Mouse (Mus musculus) c-Kit-positive CD71-positive TER-119-negative erythroid progenitor cells, embryonic 14.5 days (primary cell): Measurements from ENCODE around the gene Spata9.

ENCODE experiments used
- DNase-seq: peaks from one replicate; pipeline ENCODE4 v3.0.0-alpha.2; 2013; ENCODE audit warnings: low read depth

Spata9 gene

DNA sequence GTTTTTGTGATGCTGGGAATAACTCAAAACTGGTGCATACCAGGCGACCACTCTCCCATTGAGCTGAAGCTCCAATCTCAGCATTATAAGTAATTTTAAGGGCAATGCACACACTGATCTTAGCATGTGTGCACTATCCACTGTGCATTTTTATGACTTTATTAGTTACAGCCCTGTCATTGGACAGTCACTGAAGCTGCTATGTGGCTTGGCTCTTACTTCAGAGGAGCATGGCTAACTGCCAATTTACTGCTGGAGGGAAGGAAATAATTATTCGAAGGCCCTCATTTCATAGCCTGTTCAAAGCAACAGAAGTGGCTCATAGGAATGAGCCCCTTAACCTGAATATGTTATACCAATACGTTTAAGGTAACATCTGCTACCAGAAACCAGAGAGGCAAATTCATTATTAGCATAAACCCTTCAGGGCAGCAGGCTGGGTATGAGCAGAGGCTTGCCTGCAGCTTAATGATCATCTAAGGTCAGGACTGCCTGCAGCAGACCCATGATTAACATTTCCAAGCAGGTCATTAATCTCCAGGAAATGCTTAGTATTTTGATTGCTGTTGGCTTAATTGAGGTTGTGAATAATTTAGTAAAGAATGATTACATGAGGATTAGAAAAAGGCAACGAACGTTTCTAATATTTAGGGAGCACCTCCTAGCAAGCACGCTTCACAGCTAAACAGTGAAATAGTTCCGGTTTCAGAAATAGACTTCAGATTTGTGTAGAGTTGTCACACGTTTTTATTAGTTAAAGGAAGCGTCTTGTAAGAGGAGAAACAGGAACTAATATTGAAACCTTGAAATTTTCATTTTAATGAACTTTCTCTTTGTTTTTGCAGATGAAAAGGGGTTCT lies 25.4 kb downstream of the Spata9 start:
- no peak for DNase-seq

DNA sequence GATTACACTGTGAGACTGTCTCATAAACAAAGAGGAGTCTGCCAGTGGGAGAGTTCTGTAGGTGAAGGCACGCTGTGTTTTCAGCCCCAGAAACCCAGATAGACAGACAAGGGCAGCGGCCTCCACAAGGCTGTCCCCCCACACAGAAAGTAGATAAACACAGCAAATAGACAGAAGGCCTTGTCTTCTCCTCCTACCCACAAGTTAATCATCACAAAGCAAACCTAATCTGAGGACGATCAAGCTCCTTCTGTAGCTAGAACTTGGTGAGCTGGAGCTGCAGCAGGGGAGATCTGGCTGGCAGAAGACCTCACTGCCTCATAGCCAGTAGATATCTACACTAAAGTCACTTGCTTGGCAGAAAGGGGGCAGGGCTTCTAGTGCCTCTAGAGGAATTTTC lies 36.3 kb downstream of the Spata9 start:
- no peak for DNase-seq

GRCm38 (mm10) chr13:76014511-76014910 lies 47.6 kb downstream of the Spata9 start:
- no peak for DNase-seq

GRCm38 (mm10) chr13:76017465-76017864 lies 50.5 kb downstream of the Spata9 start:
- peak; percentile 69 for DNase-seq

DNA sequence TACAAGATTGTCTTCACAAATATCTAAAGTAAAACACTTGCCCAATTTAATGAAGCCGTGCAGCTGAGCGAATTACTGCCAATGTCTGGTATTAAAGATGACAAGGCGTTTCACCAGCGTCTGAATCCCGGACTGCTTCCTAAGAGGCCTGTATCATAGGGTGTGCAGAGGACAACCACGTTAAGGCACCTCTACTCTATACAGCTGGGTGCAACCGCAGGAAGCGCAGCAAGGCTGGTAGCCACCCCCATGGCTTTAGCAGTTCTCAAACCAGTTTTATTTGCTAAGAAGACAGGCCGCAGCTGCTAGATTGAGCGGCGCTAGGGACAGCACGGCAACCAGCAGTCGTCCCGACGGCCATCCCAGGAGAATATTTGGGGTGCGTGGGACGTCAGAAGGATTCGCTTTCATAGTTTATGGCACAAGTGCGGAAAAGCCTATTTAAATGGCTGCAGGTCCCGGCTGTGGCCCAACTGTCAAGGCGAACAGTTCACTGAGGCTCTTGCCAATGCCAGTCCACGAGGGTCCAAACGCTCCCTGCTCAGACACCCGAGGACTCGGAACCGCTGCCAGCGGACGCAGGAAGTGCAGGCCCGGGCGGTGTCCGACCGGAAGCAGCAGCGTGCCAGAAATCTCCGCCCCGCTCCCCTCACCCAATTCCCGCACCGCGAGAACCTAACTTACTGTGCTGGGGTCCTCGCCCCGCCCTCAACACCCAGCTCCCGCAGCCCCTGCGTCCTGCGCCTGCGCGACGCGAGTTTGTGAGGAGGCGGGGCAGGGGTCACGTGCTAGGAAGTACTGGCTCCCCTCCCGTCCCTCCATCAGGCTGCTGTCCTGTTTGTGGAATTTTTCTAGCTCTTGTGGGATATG lies 51.3 kb downstream of the Spata9 start, which contains the start of gene Rfesd:
Gene Rfesd, minus strand, starts transcription at position 746 of the 870 bp plus-strand sequence.
- DNase-seq = peak; percentile 93

GRCm38 (mm10) chr13:76018844-76019400 lies 52.0 kb downstream of the Spata9 start:
- DNase-seq = no peak

DNA sequence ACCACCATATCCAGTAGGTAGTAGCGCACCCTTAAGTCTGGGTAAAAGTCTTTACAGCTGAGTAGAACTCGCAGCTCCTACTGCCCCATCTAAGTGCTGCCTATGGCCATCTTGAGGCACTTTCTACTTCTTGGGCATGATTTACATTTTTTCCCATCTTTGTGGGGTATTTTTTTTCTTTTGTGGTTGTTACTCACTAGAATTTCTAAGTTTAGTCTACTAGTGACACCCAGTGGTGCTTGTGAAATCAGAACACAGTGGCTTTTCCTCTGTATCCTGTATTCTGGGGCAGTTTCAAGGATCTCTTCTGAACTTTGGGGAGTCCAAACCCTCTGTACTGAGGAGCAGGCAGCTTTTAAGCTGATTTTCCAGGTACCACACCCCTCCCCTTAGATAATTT lies 54.8 kb downstream of the Spata9 start:
- DNase-seq = no peak

DNA sequence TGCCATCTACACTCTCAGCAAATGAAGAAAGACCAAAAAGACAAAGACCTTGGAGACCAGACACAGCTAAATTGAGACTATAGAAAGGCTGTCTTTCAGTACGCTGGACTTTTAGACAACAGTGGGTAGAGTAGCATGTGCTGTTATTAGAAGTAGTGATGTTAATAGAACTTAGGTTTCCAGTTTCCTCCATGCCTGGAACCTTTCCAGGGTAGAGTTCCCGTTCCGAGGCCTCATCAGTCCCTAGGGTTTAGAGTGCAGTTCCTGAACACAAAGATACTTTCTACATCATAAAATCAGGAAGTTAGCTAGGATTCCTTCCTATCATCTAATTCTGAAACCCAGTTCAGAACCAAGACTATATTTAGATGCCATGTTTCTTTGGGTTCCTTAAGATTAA lies 57.6 kb downstream of the Spata9 start:
- no peak for DNase-seq

DNA sequence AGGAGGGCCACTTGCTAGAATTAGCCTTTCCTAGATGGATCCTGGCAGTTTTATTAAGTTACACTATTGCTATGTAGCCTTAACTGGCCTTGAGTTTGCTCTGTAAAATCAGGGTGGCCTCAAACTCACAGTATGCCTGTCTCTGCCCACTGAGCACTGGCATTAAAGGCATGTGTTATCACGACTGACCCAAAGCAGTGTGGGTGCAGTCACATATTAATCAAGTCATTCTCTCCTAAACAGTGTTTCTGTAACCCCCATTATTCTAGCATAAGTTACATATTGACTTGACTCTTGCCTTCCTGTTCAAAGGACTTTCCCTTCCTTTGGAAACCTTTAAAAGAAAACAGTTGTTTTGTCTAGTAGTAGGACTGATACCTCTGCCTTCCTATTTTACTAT lies 75.5 kb downstream of the Spata9 start:
- no peak for DNase-seq

DNA sequence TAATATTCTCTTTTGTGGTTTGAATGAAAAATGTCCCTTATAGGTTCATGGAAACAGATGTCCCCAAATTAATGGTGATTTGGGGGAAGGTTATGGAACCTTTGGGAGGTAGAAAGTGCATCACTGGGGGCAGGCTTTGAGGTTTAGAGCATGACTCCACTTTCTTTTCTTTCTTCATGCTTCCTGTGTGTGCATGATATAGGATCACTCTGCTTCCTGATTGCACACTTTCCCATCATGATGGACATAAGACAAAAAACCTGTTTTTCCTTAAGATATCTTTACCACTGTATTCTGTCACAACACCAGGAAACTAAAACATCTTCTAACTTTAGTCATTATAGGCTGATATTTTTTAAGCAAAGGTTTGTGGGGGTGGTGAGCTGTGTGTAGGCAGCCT lies 78.0 kb downstream of the Spata9 start:
- DNase-seq = no peak
